ENCODE assay signal across 9 mouse cellular contexts in genomic region chr13:63929351-63929750, GRCm38 (mm10).
DNase-seq lines count a peak whose midpoint lies in the region; ATAC-seq and TF ChIP-seq lines count a peak whose summit lies in the region.
"Had no signal": no experiment of that assay in that cellular context is flagged by ENCODE, and none has a peak within 500 bp of the region (broad histone marks: within the 10 kb centered on the region; RNA-seq: fewer than 3 reads in every experiment).

No protein-coding gene starts in this region.

- peak; percentile 84 for ATAC-seq in forebrain, embryonic 15.5 days (replicated peaks)
- no peak for ATAC-seq in forebrain, embryonic 11.5 days (replicated peaks; ENCODE audit: low FRiP score)
- peak; percentile 46 for ATAC-seq in intestine, embryonic 14.5 days (replicated peaks; ENCODE audit: low FRiP score, low TSS enrichment, low read depth)
- no peak for ATAC-seq in liver, embryonic 14.5 days (ENCODE audit: insufficient read depth)

- TF ChIP-seq EP300 in liver, embryonic 14.5 days (IDR thresholded peaks at IDR 0.05; ENCODE audit: low read depth): no peak

- H3K27ac ChIP-seq in forebrain, embryonic 15.5 days (replicated peaks): no peak overlapping the region
- no peak overlapping the region for H3K27ac ChIP-seq in forebrain, embryonic 11.5 days (ENCODE audit: low read depth, low read length)
- peak overlapping the region; percentile 77 for H3K27ac ChIP-seq in intestine, embryonic 14.5 days (ENCODE audit: low read depth)
- no peak overlapping the region for H3K27ac ChIP-seq in liver, embryonic 14.5 days
- H3K27ac ChIP-seq: midbrain, embryonic 12.5 days had no signal

- H3K4me2 ChIP-seq in forebrain, embryonic 15.5 days (replicated peaks): no peak overlapping the region
- H3K4me2 ChIP-seq in forebrain, embryonic 11.5 days (ENCODE audit: low read depth, low read length, severe bottlenecking): no peak overlapping the region
- H3K4me2 ChIP-seq in intestine, embryonic 14.5 days (ENCODE audit: low read length): no peak overlapping the region
- no peak overlapping the region for H3K4me2 ChIP-seq in liver, embryonic 14.5 days (ENCODE audit: low read depth)
- H3K4me2 ChIP-seq: midbrain, embryonic 12.5 days had no signal

- H3K27me3 ChIP-seq in forebrain, embryonic 15.5 days: no peaks in the 10 kb centered on the region
- no peaks in the 10 kb centered on the region for H3K27me3 ChIP-seq in forebrain, embryonic 11.5 days (ENCODE audit: control insufficient read depth, insufficient read depth, low read length)
- H3K27me3 ChIP-seq in intestine, embryonic 14.5 days (replicated peaks; ENCODE audit: control insufficient read depth, insufficient read depth, low read length): no peaks in the 10 kb centered on the region
- no peaks in the 10 kb centered on the region for H3K27me3 ChIP-seq in liver, embryonic 14.5 days (ENCODE audit: control insufficient read depth, insufficient read depth, low read length)

- no peak for DNase-seq in forebrain, embryonic 11.5 days (ENCODE audit: low spot score)
- DNase-seq in CD4-positive helper T cell, adult 2 months (ENCODE audit: low read depth, low spot score): peak; percentile 6
- DNase-seq in embryo, embryonic 10.5 days (ENCODE audit: low spot score): peak; percentile 56
- DNase-seq in intestine, embryonic 14.5 days (ENCODE audit: low spot score): no peak
- no peak for DNase-seq in liver, embryonic 14.5 days (ENCODE audit: low read depth in 3 of 3, low spot score in 3 of 3)
- DNase-seq in telencephalon, adult 2 months (ENCODE audit: low read depth, low spot score): peak; percentile 34
- DNase-seq in urinary bladder, postnatal 14 days (ENCODE audit: low spot score): no peak

- H3K36me3 ChIP-seq in forebrain, embryonic 15.5 days: no peaks in the 10 kb centered on the region
- no peaks in the 10 kb centered on the region for H3K36me3 ChIP-seq in forebrain, embryonic 11.5 days (ENCODE audit: control insufficient read depth, insufficient read depth, low read length)
- no peaks in the 10 kb centered on the region for H3K36me3 ChIP-seq in intestine, embryonic 14.5 days (ENCODE audit: control insufficient read depth, insufficient read depth, low read length)
- H3K36me3 ChIP-seq in liver, embryonic 14.5 days (replicated peaks; ENCODE audit: control insufficient read depth, insufficient read depth, low read depth): no peaks in the 10 kb centered on the region
- H3K36me3 ChIP-seq: midbrain, embryonic 12.5 days had no signal

- peaks cover 12% of the 10 kb centered on the region; the same call in 1 of the 2 replicates for H3K4me1 ChIP-seq in forebrain, embryonic 15.5 days
- H3K4me1 ChIP-seq in forebrain, embryonic 11.5 days (replicated peaks; ENCODE audit: control insufficient read depth, insufficient read depth, low read length): 0 out of 2 replicates have a peak, but pooled peaks cover 5% of the 10 kb centered on the region
- peaks cover 20% of the 10 kb centered on the region for H3K4me1 ChIP-seq in intestine, embryonic 14.5 days (replicated peaks; ENCODE audit: control insufficient read depth, insufficient read depth, low read length)
- H3K4me1 ChIP-seq in liver, embryonic 14.5 days (replicated peaks; ENCODE audit: control insufficient read depth in 2 of 2, insufficient read depth in 2 of 2, low read length in 1 of 2): peaks cover 0 to 15% of the 10 kb centered on the region in 2 experiments; a peak in 2 of 4 replicates

- H3K9ac ChIP-seq in forebrain, embryonic 15.5 days (replicated peaks): no peak overlapping the region
- H3K9ac ChIP-seq in forebrain, embryonic 11.5 days (ENCODE audit: low read length): no peak overlapping the region
- no peak overlapping the region for H3K9ac ChIP-seq in intestine, embryonic 14.5 days (ENCODE audit: low read length)
- no peak overlapping the region for H3K9ac ChIP-seq in liver, embryonic 14.5 days (replicated peaks)
- H3K9ac ChIP-seq: midbrain, embryonic 12.5 days had no signal

- no peaks in the 10 kb centered on the region for H3K9me3 ChIP-seq in forebrain, embryonic 15.5 days
- H3K9me3 ChIP-seq in forebrain, embryonic 11.5 days (ENCODE audit: control insufficient read depth, low read length): no peaks in the 10 kb centered on the region
- no peaks in the 10 kb centered on the region for H3K9me3 ChIP-seq in intestine, embryonic 14.5 days (ENCODE audit: control insufficient read depth, low read length)
- H3K9me3 ChIP-seq in liver, embryonic 14.5 days (ENCODE audit: control insufficient read depth, low read length): no peaks in the 10 kb centered on the region
- H3K9me3 ChIP-seq: midbrain, embryonic 12.5 days had no signal

- TF ChIP-seq CTCF in liver, embryonic 14.5 days (IDR thresholded peaks at IDR 0.05; ENCODE audit: low read depth): peak; percentile 12; the same call in 1 of the 2 replicates

- H3K4me3 ChIP-seq in forebrain, embryonic 15.5 days: no peak overlapping the region
- H3K4me3 ChIP-seq in forebrain, embryonic 11.5 days (ENCODE audit: low read depth, low read length): no peak overlapping the region
- H3K4me3 ChIP-seq in intestine, embryonic 14.5 days (ENCODE audit: low read depth, low read length): no peak overlapping the region
- H3K4me3 ChIP-seq in liver, embryonic 14.5 days (ENCODE audit: insufficient read depth in 1 of 2, low read depth in 2 of 2, low read length in 2 of 2): no peak overlapping the region
- H3K4me3 ChIP-seq: midbrain, embryonic 12.5 days had no signal

- 31% methylated on average over 1 of the region's 1 CpGs for WGBS in forebrain, embryonic 15.5 days
- 58% methylated on average over 1 of the region's 1 CpGs for WGBS in forebrain, embryonic 11.5 days
- 39% methylated on average over 1 of the region's 1 CpGs for WGBS in intestine, embryonic 14.5 days
- 48% methylated on average over 1 of the region's 1 CpGs for WGBS in liver, embryonic 14.5 days (ENCODE audit: insufficient replicate concordance)

Comparison
In these comparisons a context has a peak if more than half of its experiments do, and no peak if none do; other contexts are left out.
1. ATAC-seq: peak in forebrain, embryonic 15.5 days (single experiment) and intestine, embryonic 14.5 days (single experiment); none in forebrain, embryonic 11.5 days (single experiment) and liver, embryonic 14.5 days (single experiment).
2. DNase-seq: peak in CD4-positive helper T cell, adult 2 months (single experiment), embryo, embryonic 10.5 days (single experiment) and telencephalon, adult 2 months (single experiment); none in forebrain, embryonic 11.5 days (single experiment), intestine, embryonic 14.5 days (single experiment), liver, embryonic 14.5 days (0 of 3) and urinary bladder, postnatal 14 days (single experiment).